Mouse (Mus musculus) hindbrain, embryonic 13.5 days (tissue): ENCODE results near the gene Nt5m. TPM values are rescaled to one million over a fixed set of nuclear protein-coding genes. Genes with fewer than 3 reads are reported as not detected.

ENCODE experiments used
- ATAC-seq: fragments of 200-750 bp; cut with Nextera tagmentation; 2 replicates; pipeline ENCODE4 v1.8.0; 2017; ENCODE audit warnings: moderate TSS enrichment; ENCODE audit not compliant: low FRiP score
- H3K27ac ChIP-seq: fragments of 300-500 bp; sonication (generic); 2 replicates; pipeline ENCODE4 v1.5.1; 2015; ENCODE audit warnings: inconsistent platforms, mild to moderate bottlenecking, moderate library complexity
- H3K27me3 ChIP-seq: fragments of 300-500 bp; sonication (generic); 2 replicates; pipeline ENCODE4 v1.6.1; 2015; ENCODE audit warnings: mild to moderate bottlenecking, inconsistent platforms
- H3K36me3 ChIP-seq: fragments of 300-500 bp; sonication (generic); 2 replicates; pipeline ENCODE4 v1.6.1; 2015; ENCODE audit warnings: mild to moderate bottlenecking, inconsistent platforms
- H3K4me1 ChIP-seq: fragments of 300-500 bp; sonication (generic); replicated peaks from 2 replicates; pipeline ENCODE4 v1.6.1; 2015; ENCODE audit warnings: inconsistent platforms
- H3K4me2 ChIP-seq: fragments of 300-500 bp; sonication (generic); 2 replicates; pipeline ENCODE4 v1.6.1; 2015; ENCODE audit warnings: inconsistent platforms, mild to moderate bottlenecking, moderate library complexity
- H3K4me3 ChIP-seq: fragments of 300-500 bp; sonication (generic); 2 replicates; pipeline ENCODE4 v1.5.1; 2015; ENCODE audit warnings: mild to moderate bottlenecking, inconsistent platforms
- H3K9ac ChIP-seq: fragments of 300-500 bp; sonication (generic); 2 replicates; pipeline ENCODE4 v1.6.1; 2015; ENCODE audit warnings: mild to moderate bottlenecking, inconsistent platforms
- H3K9me3 ChIP-seq: fragments of 300-500 bp; sonication (generic); 2 replicates; pipeline ENCODE4 v1.6.1; 2016; ENCODE audit warnings: inconsistent platforms
- WGBS: fragments of 180-500 bp; shearing (Covaris S2); methylation state at CpG from one replicate; pipeline ENCODE4 v1.1.7; 2015; 5-methylcytosine and 5-hydroxymethylcytosine counted together
- polyA plus RNA-seq: library from polyadenylated mRNA; unstranded; fragments of >200 nt; fragmentation: Nextera tagmentation; extraction: Ambion mirVana; gene quantifications from 2 replicates; pipeline ENCODE4 v1.2.1, GENCODE M21; 2015

Gene Nt5m
- polyA plus RNA-seq, 1 experiment from 2014 or later: 61.5 TPM

GRCm38 (mm10) chr11:59913702-59914101 lies 74.5 kb downstream of the Nt5m start:
- Histone ChIP-seq H3K27ac (no peak overlapping the region), H3K9ac (no peak overlapping the region), H3K36me3 (no peaks in the 10 kb centered on the region), H3K27me3 (no peaks in the 10 kb centered on the region), H3K9me3 (no peaks in the 10 kb centered on the region), H3K4me1 (0 out of 2 replicates have a peak, but pooled peaks cover 3% of the 10 kb centered on the region), H3K4me3 (no peak overlapping the region), H3K4me2 (no peak overlapping the region)
- ATAC-seq: no peak
- WGBS: 90% methylated on average over 4 of the region's 4 CpGs

DNA sequence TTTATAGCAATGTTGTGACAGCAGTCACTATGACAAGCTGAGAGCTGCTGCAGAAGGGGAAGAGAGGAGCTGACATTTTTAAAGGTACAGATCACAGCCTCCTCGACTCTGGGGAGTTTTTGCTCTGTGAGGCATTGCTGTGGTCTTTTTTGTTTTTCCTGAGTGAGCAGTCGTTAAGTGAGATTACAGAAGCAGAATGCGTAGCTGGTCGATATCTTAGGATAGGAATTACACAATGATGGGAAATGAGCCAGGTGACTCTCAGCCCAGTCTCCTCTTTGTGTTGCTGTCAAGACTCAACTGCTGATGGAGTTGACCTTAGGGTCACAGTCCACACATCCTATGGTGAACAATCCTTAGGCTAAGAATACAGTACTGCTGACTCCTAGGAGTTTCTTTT lies 78.8 kb downstream of the Nt5m start:
- Histone ChIP-seq H3K27me3 (no peaks in the 10 kb centered on the region), H3K36me3 (no peaks in the 10 kb centered on the region), H3K4me3 (no peak overlapping the region), H3K9me3 (no peaks in the 10 kb centered on the region), H3K4me2 (no peak overlapping the region), H3K9ac (no peak overlapping the region), H3K27ac (no peak overlapping the region), H3K4me1 (no peaks in the 10 kb centered on the region; the same call in 1 of the 2 replicates)
- ATAC-seq: no peak
- 49% methylated on average over 4 of the region's 4 CpGs for WGBS

- no peaks in the 10 kb centered on the region; the same call in 1 of the 2 replicates for H3K4me1 ChIP-seq
- no peaks in the 10 kb centered on the region for H3K9me3 ChIP-seq
- no peak overlapping the region for H3K27ac ChIP-seq
- no peak for ATAC-seq
- H3K4me2 ChIP-seq: no peak overlapping the region
- no peak overlapping the region for H3K9ac ChIP-seq
- 75% methylated on average over 3 of the region's 3 CpGs for WGBS
- 0 out of 2 replicates have a peak, but pooled peaks cover 2% of the 10 kb centered on the region for H3K27me3 ChIP-seq
- H3K36me3 ChIP-seq: no peaks in the 10 kb centered on the region
- H3K4me3 ChIP-seq: no peak overlapping the region
These were observed 80.2 kb downstream of the Nt5m start for GRCm38 (mm10) chr11:59919401-59919800.

DNA sequence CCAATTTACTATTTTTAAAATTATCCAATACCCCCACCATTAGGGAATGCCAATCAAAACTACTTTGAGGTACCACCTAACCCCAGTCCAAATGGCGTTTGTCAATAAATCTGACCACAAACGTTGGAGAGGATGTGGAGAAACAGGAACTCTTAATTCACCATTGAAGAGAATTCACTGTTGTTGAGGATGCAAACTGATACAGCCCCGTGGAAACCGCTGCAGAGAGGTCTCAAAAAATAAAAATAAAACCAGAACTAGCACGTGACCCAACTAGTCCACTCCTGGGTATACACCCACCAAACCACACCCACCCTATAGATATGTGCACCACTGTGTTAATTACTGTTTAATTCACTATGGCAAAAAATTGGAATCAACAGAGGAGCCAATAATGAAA lies 81.1 kb downstream of the Nt5m start:
- WGBS: 82% methylated on average over 5 of the region's 5 CpGs
- no peak for ATAC-seq
- Histone ChIP-seq H3K36me3 (no peaks in the 10 kb centered on the region), H3K27me3 (0 out of 2 replicates have a peak, but pooled peaks cover 2% of the 10 kb centered on the region), H3K4me3 (no peak overlapping the region), H3K27ac (no peak overlapping the region), H3K9ac (no peak overlapping the region), H3K4me2 (no peak overlapping the region), H3K4me1 (no peaks in the 10 kb centered on the region; the same call in 1 of the 2 replicates), H3K9me3 (no peaks in the 10 kb centered on the region)

DNA sequence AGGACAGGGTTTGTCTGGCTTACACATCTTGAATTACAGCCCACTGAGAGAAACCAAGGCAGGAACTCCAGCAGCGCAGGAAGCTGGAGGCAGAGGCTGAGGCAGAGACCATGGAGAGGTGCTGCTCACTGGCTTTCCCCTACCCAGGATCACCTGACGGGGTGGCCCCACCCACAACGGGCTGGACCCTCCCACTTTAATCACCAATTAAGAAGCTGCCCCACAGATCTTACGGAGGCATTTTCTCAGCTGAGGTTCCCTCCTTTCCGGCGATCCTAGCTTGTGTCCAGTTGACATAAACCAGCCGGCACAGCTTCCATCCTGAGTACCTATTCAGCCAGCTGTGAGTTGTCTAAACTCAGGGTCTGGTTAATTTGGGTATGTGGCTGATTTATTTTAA lies 82.0 kb downstream of the Nt5m start:
- WGBS: 17% methylated on average over 7 of the region's 7 CpGs
- ATAC-seq: no peak
- Histone ChIP-seq H3K36me3 (no peaks in the 10 kb centered on the region), H3K4me2 (no peak overlapping the region), H3K4me3 (no peak overlapping the region), H3K27me3 (0 out of 2 replicates have a peak, but pooled peaks cover 2% of the 10 kb centered on the region), H3K9me3 (no peaks in the 10 kb centered on the region), H3K9ac (no peak overlapping the region), H3K27ac (no peak overlapping the region), H3K4me1 (no peaks in the 10 kb centered on the region; the same call in 1 of the 2 replicates)

GRCm38 (mm10) chr11:59930031-59930430 lies 90.8 kb downstream of the Nt5m start:
- H3K9ac ChIP-seq: no peak overlapping the region
- no peak overlapping the region for H3K4me3 ChIP-seq
- WGBS: 29% methylated on average over 4 of the region's 4 CpGs
- H3K9me3 ChIP-seq: no peaks in the 10 kb centered on the region
- no peak overlapping the region for H3K4me2 ChIP-seq
- H3K27me3 ChIP-seq: 0 out of 2 replicates have a peak, but pooled peaks cover 6% of the 10 kb centered on the region
- no peaks in the 10 kb centered on the region for H3K36me3 ChIP-seq
- no peak for ATAC-seq
- no peak overlapping the region for H3K27ac ChIP-seq
- H3K4me1 ChIP-seq: 0 out of 2 replicates have a peak, but pooled peaks cover 7% of the 10 kb centered on the region

Other genes with a start within 250 kb of the Nt5m start
- gene Olfr223, start 246.2 kb upstream of the Nt5m start, polyA plus RNA-seq: not detected in 2 replicates
- 36.6 and 37.9 TPM in 2 replicates for gene Mprip, start 178.1 kb upstream of the Nt5m start, polyA plus RNA-seq
- 4.7 and 5.0 TPM in 2 replicates for gene Pld6, start 51.8 kb upstream of the Nt5m start, polyA plus RNA-seq
- gene Flcn, start 29.4 kb upstream of the Nt5m start, polyA plus RNA-seq: 39.6 and 41.0 TPM in 2 replicates
- gene Cops3, start 391 bp downstream of the Nt5m start, polyA plus RNA-seq: 205 and 210 TPM in 2 replicates
- gene Med9, start 108.8 kb downstream of the Nt5m start, polyA plus RNA-seq: 33.9 and 34.1 TPM in 2 replicates
- 0.93 and 1.2 TPM in 2 replicates for gene Rasd1, start 125.5 kb downstream of the Nt5m start, polyA plus RNA-seq
- 7.4 and 9.1 TPM in 2 replicates for gene Pemt, start 207.0 kb downstream of the Nt5m start, polyA plus RNA-seq